Mouse (Mus musculus) kidney, postnatal 14 days (tissue): ENCODE data around the gene Gm10197.
"Not testable (repeated sequence)": the region's sequence is repeated elsewhere in the genome, so short reads cannot be mapped to it uniquely, and the experiment has no call there.

ENCODE experiments used
- DNase-seq: peaks from one replicate; pipeline ENCODE4 v3.0.0; 2022; ENCODE audit warnings: mixed read lengths

Gm10197 gene

GRCm38 (mm10) chr19:53371666-53372065 lies at the start of gene Gm10197:
Gm10197 (minus strand) TSS chr19:53371766.
- no peak for DNase-seq

- peak; percentile 89 for DNase-seq
Measured at GRCm38 (mm10) chr19:53420924-53421582, 49.5 kb upstream of the Gm10197 start.

- peak; percentile 59 for DNase-seq
Measured at GRCm38 (mm10) chr19:53419834-53420233, 48.3 kb upstream of the Gm10197 start.

- no peak for DNase-seq
Measured at GRCm38 (mm10) chr19:53415198-53415597, 43.6 kb upstream of the Gm10197 start.

GRCm38 (mm10) chr19:53414650-53415049 lies 43.1 kb upstream of the Gm10197 start:
- no peak for DNase-seq

GRCm38 (mm10) chr19:53413617-53414380 lies 42.2 kb upstream of the Gm10197 start:
- peak; percentile 46 for DNase-seq

- DNase-seq = no peak
Measured at GRCm38 (mm10) chr19:53412149-53412848, 40.7 kb upstream of the Gm10197 start.

- no peak for DNase-seq
Measured at GRCm38 (mm10) chr19:53409663-53410307, 38.2 kb upstream of the Gm10197 start.

- DNase-seq = no peak
Measured at GRCm38 (mm10) chr19:53408398-53408797, 36.8 kb upstream of the Gm10197 start.

GRCm38 (mm10) chr19:53407350-53407749 lies 35.8 kb upstream of the Gm10197 start:
- no peak for DNase-seq

GRCm38 (mm10) chr19:53405810-53406209 lies 34.2 kb upstream of the Gm10197 start:
- no peak for DNase-seq

- DNase-seq = no peak
Measured at GRCm38 (mm10) chr19:53404837-53405356, 33.3 kb upstream of the Gm10197 start.

- no peak for DNase-seq
Measured at GRCm38 (mm10) chr19:53404219-53404836, 32.8 kb upstream of the Gm10197 start.

- no peak for DNase-seq
Measured at GRCm38 (mm10) chr19:53402741-53403432, 31.3 kb upstream of the Gm10197 start.

- no peak for DNase-seq
Measured at GRCm38 (mm10) chr19:53400332-53401110, 29.0 kb upstream of the Gm10197 start.

- DNase-seq = no peak
Measured at GRCm38 (mm10) chr19:53399213-53399612, 27.6 kb upstream of the Gm10197 start.

GRCm38 (mm10) chr19:53397451-53398233 lies 26.1 kb upstream of the Gm10197 start:
- no peak for DNase-seq

- not testable (repeated sequence) for DNase-seq
Measured at GRCm38 (mm10) chr19:53395805-53396204, 24.2 kb upstream of the Gm10197 start.

- DNase-seq = not testable (repeated sequence)
Measured at GRCm38 (mm10) chr19:53394956-53395355, 23.4 kb upstream of the Gm10197 start.

GRCm38 (mm10) chr19:53394552-53394951 lies 23.0 kb upstream of the Gm10197 start:
- peak; percentile 65 for DNase-seq
